Mouse (Mus musculus) left cerebral cortex, postnatal 25 days (tissue): ENCODE measurements around the gene Vmn1r122. TPM values are rescaled to one million over a fixed set of nuclear protein-coding genes. Genes with fewer than 3 reads are reported as not detected.
"Not testable (repeated sequence)": the region's sequence is repeated elsewhere in the genome, so short reads cannot be mapped to it uniquely, and the experiment has no call there.

Source experiments
- DNase-seq, 2 experiments: peaks; one replicate each; pipeline ENCODE4 v3.0.0; 2022; ENCODE audit warnings: low spot score in 2 of 2, mixed read lengths in 1 of 2
- intact Hi-C: fragments of 180-260 bp; cut with DNase I; formaldehyde crosslinking; loops from one replicate; pipeline ENCODE4 v1.15.1; 2025
- total RNA-seq, 2 experiments: library from RNA; stranded (reverse); gene quantifications; 2 replicates each; pipeline ENCODE4 v1.2.3; 2021

Gene Vmn1r122
- not detected for total RNA-seq

DNA sequence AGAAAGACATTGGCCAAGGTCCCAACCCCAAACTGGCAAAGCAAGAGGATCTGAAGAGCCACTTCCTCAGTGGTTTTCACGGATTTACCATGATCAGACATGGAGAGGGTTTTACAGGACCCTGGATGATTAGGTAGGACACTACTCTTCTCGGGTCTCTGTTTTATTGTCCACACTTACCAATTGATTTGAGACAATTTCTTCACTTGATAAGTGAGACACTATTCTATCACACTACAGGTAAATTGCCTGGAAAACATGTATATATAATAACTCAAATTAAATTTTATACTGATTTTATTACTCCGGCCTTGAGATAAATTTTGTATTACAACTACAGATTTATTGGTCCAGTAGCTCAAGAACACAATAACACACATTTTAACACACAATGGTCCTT, at the start of gene Vmn1r122:
Gene Vmn1r122, minus strand, starts transcription at position 101 of the 400 bp plus-strand sequence.
- intact Hi-C loops, DNase-seq: not testable (repeated sequence)

DNA sequence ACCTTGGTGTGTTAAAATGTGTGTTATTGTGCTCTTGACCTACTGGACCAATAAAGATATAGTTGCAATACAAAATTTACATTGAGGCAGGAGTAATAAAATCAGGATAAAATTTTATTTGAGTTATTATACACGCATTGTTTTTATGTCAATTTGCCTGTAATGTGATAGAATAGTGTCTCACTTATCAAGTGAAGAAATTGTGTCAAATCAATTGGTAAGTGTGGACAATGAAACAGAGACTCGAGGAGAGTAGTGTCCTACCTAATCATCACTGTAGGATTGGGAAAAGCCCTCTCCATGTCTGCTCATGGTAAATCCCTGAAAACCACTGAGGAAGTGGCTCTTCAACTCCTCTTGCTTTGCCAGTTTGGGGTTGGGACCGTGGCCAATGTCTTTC, 28.0 kb upstream of the Vmn1r122 start, which contains the start of gene Vmn1r123:
Gene Vmn1r123, plus strand, starts transcription at position 301 of the 400 bp plus-strand sequence.
- intact Hi-C loops, DNase-seq: not testable (repeated sequence)

DNA sequence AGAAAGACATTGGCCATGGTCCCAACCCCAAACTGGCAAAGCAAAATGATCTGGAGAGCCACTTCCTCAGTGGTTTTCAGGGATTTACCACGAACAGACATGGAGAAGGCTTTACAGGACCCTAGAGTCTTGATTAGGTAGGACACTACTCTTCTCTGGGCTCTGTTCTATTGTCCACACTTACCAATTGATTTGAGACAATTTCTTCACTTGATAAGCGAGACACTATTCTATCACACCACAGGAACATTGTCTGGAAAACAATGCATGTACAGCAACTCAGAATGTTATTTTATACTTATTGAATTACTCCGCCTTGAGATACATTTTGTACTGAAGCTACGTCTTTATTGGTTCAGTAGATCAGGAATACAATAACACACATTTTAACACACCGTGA, 35.5 kb downstream of the Vmn1r122 start, which contains the start of gene Vmn1r121:
Gene Vmn1r121, minus strand, starts transcription at position 101 of the 400 bp plus-strand sequence.
- DNase-seq, intact Hi-C loops: not testable (repeated sequence)

Other genes with a start within 250 kb of the Vmn1r122 start
- not detected for gene Vmn1r118, start 221.8 kb downstream of the Vmn1r122 start, total RNA-seq
- not detected for gene Vmn1r119, start 121.7 kb downstream of the Vmn1r122 start, total RNA-seq
- gene Vmn1r120, start 80.3 kb downstream of the Vmn1r122 start, total RNA-seq, result not detected
- not detected for gene Vmn1r121, start 35.6 kb downstream of the Vmn1r122 start, total RNA-seq
- not detected for gene Vmn1r123, start 28.1 kb upstream of the Vmn1r122 start, total RNA-seq
- gene Gm5157, start 56.3 kb upstream of the Vmn1r122 start, total RNA-seq, result not detected
- gene Vmn1r124, start 126.5 kb upstream of the Vmn1r122 start, total RNA-seq, result not detected
- not detected for gene Vmn1r125, start 138.1 kb upstream of the Vmn1r122 start, total RNA-seq
- gene Vmn1r126, start 167.3 kb upstream of the Vmn1r122 start, total RNA-seq, result not detected
- gene Vmn1r127, start 185.7 kb upstream of the Vmn1r122 start, total RNA-seq, result not detected
- not detected for gene Vmn1r128, start 215.2 kb upstream of the Vmn1r122 start, total RNA-seq
- not detected for gene Vmn1r129, start 227.2 kb upstream of the Vmn1r122 start, total RNA-seq